Mouse (Mus musculus) midbrain, embryonic 16.5 days (tissue): Measurements from ENCODE around the gene Tas2r115. TPM values are rescaled to one million over a fixed set of nuclear protein-coding genes. Genes with fewer than 3 reads are reported as not detected.

Experiments used
- polyA plus RNA-seq: library from polyadenylated mRNA; unstranded; fragments of >200 nt; fragmentation: Nextera tagmentation; extraction: Ambion mirVana; gene quantifications from 2 replicates; pipeline ENCODE4 v1.2.1, GENCODE M21; 2015

Gene Tas2r115
- polyA plus RNA-seq, 1 experiment from 2014 or later: not detected

Other genes starting within 250 kb of the Tas2r115 start
- not detected in 2 replicates for gene Prh1, start 168.2 kb downstream of the Tas2r115 start, polyA plus RNA-seq
- not detected in 2 replicates for gene Prp2, start 142.1 kb downstream of the Tas2r115 start, polyA plus RNA-seq
- not detected in 2 replicates for gene A630073D07Rik, start 86.5 kb downstream of the Tas2r115 start, polyA plus RNA-seq
- not detected in 2 replicates for gene Tas2r120, start 81.1 kb downstream of the Tas2r115 start, polyA plus RNA-seq
- not detected in 2 replicates for gene Tas2r121, start 37.0 kb downstream of the Tas2r115 start, polyA plus RNA-seq
- gene Tas2r122, start 26.1 kb downstream of the Tas2r115 start, polyA plus RNA-seq: not detected in 2 replicates
- gene Tas2r124, start 16.7 kb upstream of the Tas2r115 start, polyA plus RNA-seq: not detected in 2 replicates
- not detected in 2 replicates for gene Tas2r102, start 24.1 kb upstream of the Tas2r115 start, polyA plus RNA-seq
- not detected in 2 replicates for gene Tas2r136, start 40.1 kb upstream of the Tas2r115 start, polyA plus RNA-seq
- not detected in 2 replicates for gene Tas2r117, start 64.8 kb upstream of the Tas2r115 start, polyA plus RNA-seq
- gene Tas2r123, start 109.1 kb upstream of the Tas2r115 start, polyA plus RNA-seq: not detected in 2 replicates
- gene Tas2r116, start 117.4 kb upstream of the Tas2r115 start, polyA plus RNA-seq: not detected in 2 replicates
- gene Tas2r110, start 130.0 kb upstream of the Tas2r115 start, polyA plus RNA-seq: not detected in 2 replicates
- not detected in 2 replicates for gene Tas2r113, start 155.0 kb upstream of the Tas2r115 start, polyA plus RNA-seq
- gene Tas2r125, start 171.6 kb upstream of the Tas2r115 start, polyA plus RNA-seq: not detected in 2 replicates
- not detected in 2 replicates for gene Tas2r129, start 213.1 kb upstream of the Tas2r115 start, polyA plus RNA-seq
- gene Tas2r131, start 219.9 kb upstream of the Tas2r115 start, polyA plus RNA-seq: not detected in 2 replicates
- gene Tas2r109, start 242.9 kb upstream of the Tas2r115 start, polyA plus RNA-seq: not detected in 2 replicates